Mouse (Mus musculus): Measurements from ENCODE around the gene Olfr776. TPM values are rescaled to one million over a fixed set of nuclear protein-coding genes. Genes with fewer than 3 reads are reported as not detected.
"Not testable (repeated sequence)": the region's sequence is repeated elsewhere in the genome, so short reads cannot be mapped to it uniquely, and the experiment has no call there.

The Olfr776 gene
- not detected in 2 replicates for polyA plus RNA-seq (2012; rRNA removed)

DNA sequence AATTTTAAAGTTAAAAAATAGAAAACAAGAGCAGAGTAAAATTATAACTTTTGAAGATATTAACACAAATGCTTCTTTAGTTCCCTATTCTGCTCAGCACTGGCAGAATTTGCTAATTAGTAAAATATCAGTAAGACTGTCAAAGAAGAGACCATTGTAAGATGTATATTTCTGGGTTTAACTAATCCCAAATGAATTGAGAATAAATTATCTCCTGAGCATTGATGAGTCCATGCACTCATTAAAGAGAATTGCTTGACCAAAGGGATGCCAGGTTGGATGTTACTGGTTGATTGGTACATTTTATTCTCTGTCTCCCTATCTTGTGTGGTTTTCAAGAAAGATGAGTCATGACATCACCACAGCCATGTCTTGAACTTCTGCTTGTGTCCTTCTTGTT lies at the start of gene Olfr776:
Gene Olfr776, plus strand, starts transcription at position 301 of the 400 bp plus-strand sequence.
- H3K4me1 ChIP-seq (ENCODE audit: control insufficient read depth, insufficient read depth, low read length), result no peaks in the 10 kb centered on the region
- TF ChIP-seq CTCF (IDR thresholded peaks at IDR 0.05; ENCODE audit: borderline replicate concordance, insufficient read depth, low read depth, low read length) (no peak), POLR2A (IDR thresholded peaks at IDR 0.05; ENCODE audit: borderline replicate concordance, insufficient read depth, low read length) (no peak)
- DNase-seq, result no peak

DNA sequence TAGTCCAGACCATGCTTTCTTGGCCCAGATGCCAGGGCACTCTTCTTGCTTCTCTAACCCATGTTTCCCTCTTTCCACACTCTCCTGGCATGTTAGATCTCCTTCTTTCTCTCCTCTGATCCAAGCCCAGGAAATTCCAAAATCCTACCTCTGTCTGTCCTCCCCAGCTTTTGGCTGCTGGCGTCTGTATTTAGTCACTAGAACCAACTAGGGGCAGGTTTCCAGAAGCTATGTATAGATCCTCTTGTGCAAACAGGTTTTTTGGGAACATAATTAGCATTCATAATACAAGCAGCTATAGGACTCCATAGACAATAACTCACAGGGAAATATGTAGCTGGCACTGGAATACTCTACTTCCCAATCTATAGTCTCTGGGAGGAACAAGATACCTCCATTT lies 28.2 kb upstream of the Olfr776 start:
- Histone ChIP-seq H3K27me3 (ENCODE audit: control insufficient read depth, insufficient read depth, low read length) (no peaks in the 10 kb centered on the region), H3K4me1 (ENCODE audit: control insufficient read depth, insufficient read depth, low read length) (no peaks in the 10 kb centered on the region; the same call in 1 of the 2 replicates), H3K4me3 (replicated peaks; ENCODE audit: insufficient read depth, low read depth, low read length) (no peak overlapping the region), H3K27ac (ENCODE audit: insufficient read depth, low read length) (no peak overlapping the region)
- TF ChIP-seq POLR2A (IDR thresholded peaks at IDR 0.05; ENCODE audit: borderline replicate concordance, insufficient read depth, low read length), result no peak
- TF ChIP-seq CTCF (IDR thresholded peaks at IDR 0.05; ENCODE audit: borderline replicate concordance, insufficient read depth, low read depth, low read length), result no peak
- 82% methylated on average over 1 of the region's 1 CpGs for WGBS
- no peak for DNase-seq

More for the DNA sequence above, at the start of gene Olfr776:
- Histone ChIP-seq H3K27me3 (ENCODE audit: control insufficient read depth, insufficient read depth, low read length) (no peaks in the 10 kb centered on the region), H3K4me3 (replicated peaks; ENCODE audit: insufficient read depth, low read depth, low read length) (no peak within 1 kb of the TSS), H3K27ac (ENCODE audit: insufficient read depth, low read length) (no peak within 1 kb of the TSS)

- DNase-seq, result no peak
- H3K4me1 ChIP-seq (ENCODE audit: control insufficient read depth, insufficient read depth, low read length), result no peaks in the 10 kb centered on the region
- WGBS, result 77% methylated on average over 2 of the region's 2 CpGs
- H3K27me3 ChIP-seq (ENCODE audit: control insufficient read depth, insufficient read depth, low read length), result no peaks in the 10 kb centered on the region
- TF ChIP-seq POLR2A (IDR thresholded peaks at IDR 0.05; ENCODE audit: borderline replicate concordance, insufficient read depth, low read length) (no peak), CTCF (IDR thresholded peaks at IDR 0.05; ENCODE audit: borderline replicate concordance, insufficient read depth, low read depth, low read length) (no peak)
- no peak within 1 kb of the TSS for H3K27ac ChIP-seq (ENCODE audit: insufficient read depth, low read length)
- H3K4me3 ChIP-seq (replicated peaks; ENCODE audit: insufficient read depth, low read depth, low read length), result no peak within 1 kb of the TSS
These were observed 23.0 kb upstream of the Olfr776 start, which contains the start of gene Olfr774 for GRCm38 (mm10) chr10:129235904-129236303. Gene Olfr774, plus strand, starts transcription at chr10:129236204.

GRCm38 (mm10) chr10:129248112-129248511 lies 10.8 kb upstream of the Olfr776 start, which contains the start of gene Olfr775:
Gene Olfr775, plus strand, starts transcription at chr10:129248412.
- no peak within 1 kb of the TSS for H3K4me3 ChIP-seq (replicated peaks; ENCODE audit: insufficient read depth, low read depth, low read length)
- 78% methylated on average over 3 of the region's 3 CpGs for WGBS
- no peak within 1 kb of the TSS for H3K27ac ChIP-seq (ENCODE audit: insufficient read depth, low read length)
- TF ChIP-seq CTCF (IDR thresholded peaks at IDR 0.05; ENCODE audit: borderline replicate concordance, insufficient read depth, low read depth, low read length) (no peak), POLR2A (IDR thresholded peaks at IDR 0.05; ENCODE audit: borderline replicate concordance, insufficient read depth, low read length) (no peak)
- no peaks in the 10 kb centered on the region for H3K27me3 ChIP-seq (ENCODE audit: control insufficient read depth, insufficient read depth, low read length)
- DNase-seq, result no peak
- H3K4me1 ChIP-seq (ENCODE audit: control insufficient read depth, insufficient read depth, low read length), result no peaks in the 10 kb centered on the region

- Histone ChIP-seq H3K27me3 (ENCODE audit: control insufficient read depth, insufficient read depth, low read length) (no peaks in the 10 kb centered on the region), H3K4me3 (replicated peaks; ENCODE audit: insufficient read depth, low read depth, low read length) (no peak within 1 kb of the TSS), H3K4me1 (ENCODE audit: control insufficient read depth, insufficient read depth, low read length) (no peaks in the 10 kb centered on the region), H3K27ac (ENCODE audit: insufficient read depth, low read length) (no peak within 1 kb of the TSS)
- DNase-seq, result no peak
- WGBS, result 97% methylated on average over 2 of the region's 2 CpGs
- TF ChIP-seq POLR2A (IDR thresholded peaks at IDR 0.05; ENCODE audit: borderline replicate concordance, insufficient read depth, low read length) (no peak), CTCF (IDR thresholded peaks at IDR 0.05; ENCODE audit: borderline replicate concordance, insufficient read depth, low read depth, low read length) (no peak)
These were observed 12.2 kb downstream of the Olfr776 start, which contains the start of gene Olfr777 for GRCm38 (mm10) chr10:129271081-129271535. Gene Olfr777, minus strand, starts transcription at chr10:129271485.

DNA sequence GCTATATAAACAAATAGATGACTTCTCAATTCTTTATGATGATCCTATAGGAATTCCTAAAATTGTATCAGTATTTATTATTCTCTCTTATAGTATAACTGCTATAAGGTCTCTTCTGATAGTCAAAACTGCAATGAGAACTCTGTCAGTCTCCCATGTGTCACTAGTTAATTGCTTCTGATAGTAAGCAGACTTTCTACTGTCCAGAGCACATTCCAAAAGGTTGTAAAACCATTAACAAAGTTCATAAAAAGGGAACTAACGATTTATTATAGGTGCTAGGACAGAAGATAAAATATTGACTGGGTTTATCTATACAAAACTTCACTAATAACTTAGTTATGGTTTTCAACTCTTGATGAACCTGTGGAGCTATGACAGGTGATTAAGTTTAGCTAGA lies 54.0 kb downstream of the Olfr776 start:
- not testable (repeated sequence) for DNase-seq; H3K4me1 ChIP-seq (ENCODE audit: control insufficient read depth, insufficient read depth, low read length); H3K27ac ChIP-seq (ENCODE audit: insufficient read depth, low read length); H3K4me3 ChIP-seq (replicated peaks; ENCODE audit: insufficient read depth, low read depth, low read length); H3K27me3 ChIP-seq (ENCODE audit: control insufficient read depth, insufficient read depth, low read length)
- WGBS, result 63% methylated on average over 1 of the region's 1 CpGs

DNA sequence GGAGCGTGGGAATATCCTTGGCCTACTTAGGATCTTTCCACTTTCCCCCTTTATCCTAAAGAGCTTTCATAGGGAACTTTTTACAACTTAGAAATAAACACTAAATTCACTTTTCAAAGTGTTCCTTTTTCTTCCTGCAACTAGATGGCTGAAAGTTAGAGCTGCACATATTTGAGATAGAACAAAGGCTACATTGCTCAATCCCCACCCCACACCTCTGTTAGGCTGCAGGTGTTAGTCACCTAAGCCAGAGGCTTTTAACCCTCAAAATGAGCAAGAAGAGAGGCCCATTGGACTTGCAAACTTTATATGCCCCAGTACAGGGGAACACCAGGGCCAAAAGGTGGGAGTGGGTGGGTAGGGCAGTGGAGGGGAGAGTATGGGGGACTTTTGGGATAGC lies 54.6 kb downstream of the Olfr776 start:
- 83% methylated on average over 1 of the region's 1 CpGs for WGBS
- H3K27me3 ChIP-seq (ENCODE audit: control insufficient read depth, insufficient read depth, low read length); H3K27ac ChIP-seq (ENCODE audit: insufficient read depth, low read length); H3K4me3 ChIP-seq (replicated peaks; ENCODE audit: insufficient read depth, low read depth, low read length); H3K4me1 ChIP-seq (ENCODE audit: control insufficient read depth, insufficient read depth, low read length); DNase-seq: not testable (repeated sequence)

Other genes with a start within 250 kb of the Olfr776 start
- gene Olfr763, start 248.3 kb upstream of the Olfr776 start, polyA plus RNA-seq (2012; rRNA removed), result not detected in 2 replicates
- not detected in 2 replicates for gene Olfr764-ps1, start 219.2 kb upstream of the Olfr776 start, polyA plus RNA-seq (2012; rRNA removed)
- not detected in 2 replicates for gene Olfr765, start 209.1 kb upstream of the Olfr776 start, polyA plus RNA-seq (2012; rRNA removed)
- not detected in 2 replicates for gene Olfr766-ps1, start 190.2 kb upstream of the Olfr776 start, polyA plus RNA-seq (2012; rRNA removed)
- not detected in 2 replicates for gene Olfr767, start 176.2 kb upstream of the Olfr776 start, polyA plus RNA-seq (2012; rRNA removed)
- not detected in 2 replicates for gene Olfr768, start 159.8 kb upstream of the Olfr776 start, polyA plus RNA-seq (2012; rRNA removed)
- not detected in 2 replicates for gene Olfr769, start 141.3 kb upstream of the Olfr776 start, polyA plus RNA-seq (2012; rRNA removed)
- gene Olfr770, start 120.1 kb upstream of the Olfr776 start, polyA plus RNA-seq (2012; rRNA removed), result not detected in 2 replicates
- gene Olfr771, start 94.4 kb upstream of the Olfr776 start, polyA plus RNA-seq (2012; rRNA removed), result not detected in 2 replicates
- not detected in 2 replicates for gene Olfr772, start 81.2 kb upstream of the Olfr776 start, polyA plus RNA-seq (2012; rRNA removed)
- gene Olfr773, start 71.7 kb upstream of the Olfr776 start, polyA plus RNA-seq (2012; rRNA removed), result not detected in 2 replicates
- not detected in 2 replicates for gene Olfr774, start 22.9 kb upstream of the Olfr776 start, polyA plus RNA-seq (2012; rRNA removed)
- gene Olfr775, start 10.7 kb upstream of the Olfr776 start, polyA plus RNA-seq (2012; rRNA removed), result not detected in 2 replicates
- not detected in 2 replicates for gene Olfr777, start 12.4 kb downstream of the Olfr776 start, polyA plus RNA-seq (2012; rRNA removed)
- not detected in 2 replicates for gene Olfr780, start 59.0 kb downstream of the Olfr776 start, polyA plus RNA-seq (2012; rRNA removed)
- gene Olfr781, start 69.7 kb downstream of the Olfr776 start, polyA plus RNA-seq (2012; rRNA removed), result not detected in 2 replicates
- gene Olfr782, start 89.7 kb downstream of the Olfr776 start, polyA plus RNA-seq (2012; rRNA removed), result not detected in 2 replicates
- gene Olfr784, start 125.0 kb downstream of the Olfr776 start, polyA plus RNA-seq (2012; rRNA removed), result 0.06 and 0.08 TPM in 2 replicates
- gene Olfr785, start 146.3 kb downstream of the Olfr776 start, polyA plus RNA-seq (2012; rRNA removed), result not detected in 2 replicates
- not detected in 2 replicates for gene Olfr786, start 168.2 kb downstream of the Olfr776 start, polyA plus RNA-seq (2012; rRNA removed)
- not detected in 2 replicates for gene Olfr787, start 202.7 kb downstream of the Olfr776 start, polyA plus RNA-seq (2012; rRNA removed)
- gene Olfr788, start 211.9 kb downstream of the Olfr776 start, polyA plus RNA-seq (2012; rRNA removed), result not detected in 2 replicates
- not detected in 2 replicates for gene Olfr789, start 225.6 kb downstream of the Olfr776 start, polyA plus RNA-seq (2012; rRNA removed)
- not detected in 2 replicates for gene Olfr790, start 239.4 kb downstream of the Olfr776 start, polyA plus RNA-seq (2012; rRNA removed)

All from cerebellum, adult 2 months (tissue).